Mouse (Mus musculus) kidney, postnatal 36 days (tissue): ENCODE data around the gene Dapp1.

Experiments
- DNase-seq, 2 experiments: peaks; one replicate each; pipeline ENCODE4 v3.0.0; 2021 to 2022; ENCODE audit warnings: mixed read lengths in 2 of 2

Gene Dapp1

GRCm38 (mm10) chr3:137981382-137981750 is at the start of gene Dapp1:
Gene Dapp1 (minus strand): TSS chr3:137981545.
- DNase-seq: peak; percentile 37 to 69

DNA sequence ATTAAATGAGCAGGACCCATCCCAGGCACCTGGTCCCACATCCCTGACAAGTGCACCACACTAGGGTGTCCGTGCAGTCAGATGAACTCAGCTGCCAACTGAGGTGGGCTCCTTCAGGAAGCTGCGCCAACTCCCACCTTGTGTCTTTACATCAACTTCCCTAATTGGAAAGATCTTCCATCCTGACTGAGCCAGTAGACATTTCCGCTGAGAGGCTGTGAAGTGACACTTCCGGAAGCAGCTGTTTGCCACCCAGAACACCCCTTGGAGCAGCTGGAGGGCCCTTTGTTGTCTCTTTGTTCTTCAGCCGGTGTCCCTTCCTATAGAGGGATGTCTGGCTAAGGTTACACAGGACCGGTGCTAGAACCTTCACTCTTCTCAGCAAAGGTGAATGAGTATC is 49.2 kb upstream of the Dapp1 start:
- no peak for DNase-seq

DNA sequence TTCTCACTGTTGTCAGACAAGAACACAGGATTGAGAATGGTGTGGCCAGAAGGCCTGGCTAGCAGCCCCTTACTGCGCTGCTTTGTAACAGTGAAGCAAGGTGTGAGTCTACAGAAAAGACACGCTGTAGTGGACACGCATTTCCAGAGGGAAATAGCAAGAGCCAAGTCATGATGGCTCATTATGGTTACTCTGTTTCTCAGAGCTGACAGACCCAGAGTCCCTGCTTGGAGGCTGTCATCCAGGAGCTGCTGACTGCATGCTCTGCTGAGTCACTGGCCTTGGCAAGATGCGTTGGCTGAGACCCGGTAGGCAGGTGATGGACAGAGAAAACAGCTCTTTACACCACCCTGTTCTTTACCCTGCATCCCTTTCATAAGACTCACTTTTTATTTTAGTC is 48.0 kb upstream of the Dapp1 start:
- peak; percentile 48 to 65 for DNase-seq

DNA sequence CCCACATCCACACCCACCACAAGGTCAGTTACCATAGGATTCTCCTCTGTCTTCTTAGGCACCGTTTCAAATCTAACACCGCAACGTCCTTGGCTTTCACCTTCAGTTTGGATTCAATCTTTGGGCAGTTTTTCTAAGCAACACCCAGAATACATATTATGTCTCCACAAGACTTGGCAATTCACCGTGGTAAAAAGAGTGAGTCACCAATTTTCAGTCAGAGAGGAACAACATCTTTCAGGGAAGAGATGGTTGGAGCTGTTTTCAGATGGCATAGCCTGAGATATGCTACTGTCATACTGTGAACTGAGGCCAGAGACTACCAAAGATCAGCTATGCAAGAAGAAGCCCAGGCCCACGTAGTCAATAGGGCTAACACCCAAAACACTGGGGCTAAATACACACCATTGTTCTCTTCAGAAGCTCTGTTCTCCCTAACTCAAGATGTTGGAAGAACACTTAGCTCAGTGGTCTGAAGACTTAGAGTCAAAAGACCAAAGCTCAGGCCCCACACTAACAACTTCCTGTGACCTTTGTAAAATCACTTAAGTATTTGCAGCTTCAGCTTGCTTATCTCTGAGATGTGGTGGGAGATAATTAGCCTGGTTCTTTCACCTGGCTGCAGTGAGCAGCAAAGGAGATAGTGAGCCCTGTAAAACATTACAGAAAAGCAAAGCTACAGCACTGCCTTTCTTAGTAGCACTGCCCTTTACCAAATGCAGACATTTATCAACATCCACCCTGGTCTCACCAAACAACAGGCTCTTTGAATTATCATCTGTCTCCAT is 46.4 kb upstream of the Dapp1 start:
- DNase-seq: no peak

- peak; percentile 2 to 9 for DNase-seq
These were observed 44.9 kb upstream of the Dapp1 start for GRCm38 (mm10) chr3:138026286-138026685.

DNA sequence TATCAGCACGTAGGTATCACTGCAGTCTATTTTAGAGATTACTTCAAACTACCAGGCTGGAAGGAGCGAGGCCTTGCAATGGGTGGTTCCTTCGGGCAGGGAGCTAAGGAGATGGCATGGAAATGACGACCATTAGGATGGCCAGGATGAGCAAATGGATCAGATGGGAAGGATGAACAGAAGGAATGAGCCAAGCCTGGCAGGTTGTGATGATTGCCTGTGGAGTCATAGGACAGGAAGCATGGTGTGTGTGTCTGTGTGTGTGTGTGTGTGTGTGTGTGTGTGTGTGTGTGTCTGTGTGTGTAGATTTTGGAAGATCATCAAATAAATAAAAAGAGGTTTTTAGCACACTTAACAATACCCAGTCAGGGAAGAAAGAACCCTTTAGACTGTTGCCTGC is 41.3 kb upstream of the Dapp1 start:
- DNase-seq: no peak

- DNase-seq: no peak
These were observed 40.7 kb upstream of the Dapp1 start for GRCm38 (mm10) chr3:138022003-138022402.

DNA sequence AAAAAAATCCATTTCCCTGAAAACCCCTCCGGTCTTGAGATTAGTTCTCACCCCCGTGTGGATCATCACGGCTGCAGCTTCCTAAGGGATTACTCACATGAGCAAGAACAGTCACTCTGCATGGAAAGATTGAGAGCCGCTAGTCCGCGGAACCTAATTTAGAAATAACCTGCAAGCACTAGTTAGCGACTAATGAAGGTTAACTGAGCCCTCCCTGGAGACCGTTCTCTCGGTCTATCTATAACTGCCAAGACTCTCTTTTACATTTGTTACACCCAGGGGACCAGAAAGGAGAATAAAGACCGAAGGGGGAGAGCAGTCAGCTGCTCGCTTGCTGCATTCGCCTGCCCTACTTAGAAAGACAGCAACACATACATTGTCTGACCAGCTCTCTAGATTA is 35.5 kb upstream of the Dapp1 start:
- DNase-seq: no peak

DNA sequence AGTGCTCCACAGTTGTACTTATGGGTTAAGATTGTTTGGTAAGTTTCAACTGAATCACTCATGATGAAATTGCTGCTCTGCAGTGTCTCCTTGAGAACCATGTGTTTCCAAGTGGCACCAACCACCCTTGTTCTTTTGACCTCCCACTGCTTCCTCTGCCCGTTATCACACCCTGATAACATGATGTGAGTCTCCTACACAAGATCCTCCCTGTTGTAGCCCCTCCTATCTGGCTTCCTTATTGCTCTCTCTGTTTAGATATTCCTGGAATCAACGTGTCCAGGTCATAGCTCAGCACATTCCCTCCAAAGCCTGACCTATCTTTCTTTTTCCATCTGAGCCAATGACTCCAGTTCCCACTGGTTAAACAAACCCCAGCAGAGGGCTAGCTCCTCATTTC is 33.4 kb upstream of the Dapp1 start:
- DNase-seq: no peak

- no peak for DNase-seq
These were observed 31.0 kb upstream of the Dapp1 start for GRCm38 (mm10) chr3:138012351-138012750.

GRCm38 (mm10) chr3:138008152-138008551 is 26.8 kb upstream of the Dapp1 start:
- no peak for DNase-seq

DNA sequence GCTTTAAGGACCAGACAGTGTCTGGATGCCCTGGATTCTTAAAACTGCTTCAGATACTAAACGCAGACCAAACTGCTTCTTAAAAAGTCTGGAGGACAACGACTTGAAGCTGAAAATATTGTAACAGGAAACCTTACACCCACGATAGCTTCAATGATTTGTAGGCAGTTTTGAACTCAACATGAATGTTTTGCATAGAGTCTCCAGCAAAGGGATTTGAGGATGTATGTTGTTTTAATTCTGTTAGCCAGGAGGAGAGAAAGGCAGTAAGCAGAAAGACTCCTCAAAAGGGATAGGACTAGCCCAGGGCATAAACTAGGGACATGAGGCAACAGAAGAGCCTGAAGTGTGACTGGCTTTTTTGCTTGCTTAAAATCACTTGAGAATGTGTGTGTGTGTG is 25.6 kb upstream of the Dapp1 start:
- DNase-seq: no peak

GRCm38 (mm10) chr3:138003264-138003663 is 21.9 kb upstream of the Dapp1 start:
- no peak for DNase-seq

DNA sequence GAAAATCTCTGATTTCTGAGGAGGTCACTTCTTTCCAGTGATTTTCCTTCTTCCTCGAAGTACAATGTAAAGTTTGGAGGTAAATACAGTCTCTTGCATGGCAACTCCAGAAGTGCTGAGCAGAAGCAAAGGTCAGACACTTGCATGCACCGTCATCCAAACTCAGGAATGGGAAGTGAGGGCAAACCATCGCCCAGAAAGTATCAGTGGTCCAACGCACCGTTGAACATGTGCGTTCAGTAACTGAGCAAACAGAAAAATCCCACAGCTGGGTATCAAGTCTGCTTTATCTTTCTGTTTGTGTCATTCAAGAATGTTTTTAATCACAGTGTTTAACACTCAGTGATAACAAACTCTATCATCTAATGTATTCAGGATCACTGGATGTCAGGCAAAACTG is 21.2 kb upstream of the Dapp1 start:
- no peak for DNase-seq

GRCm38 (mm10) chr3:138001865-138002264 is 20.5 kb upstream of the Dapp1 start:
- DNase-seq: no peak

DNA sequence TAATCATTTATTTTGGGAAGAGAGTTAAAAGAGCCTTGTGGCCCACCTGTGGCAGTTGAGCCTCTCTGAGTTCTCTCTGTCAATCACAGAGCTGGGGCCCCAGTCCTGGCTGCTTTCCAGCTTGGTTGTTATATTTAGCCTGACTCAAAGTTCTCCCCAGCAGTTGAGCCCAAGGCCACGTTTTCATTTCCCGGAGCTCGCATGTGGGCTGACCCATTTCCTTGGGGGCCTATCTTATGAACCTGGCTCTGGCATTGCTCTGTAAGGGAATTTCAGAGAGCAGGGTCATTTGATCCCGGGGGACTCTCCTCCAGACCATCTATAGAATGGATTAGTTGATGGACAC is 19.4 kb upstream of the Dapp1 start:
- DNase-seq: peak; percentile 23 to 62

DNA sequence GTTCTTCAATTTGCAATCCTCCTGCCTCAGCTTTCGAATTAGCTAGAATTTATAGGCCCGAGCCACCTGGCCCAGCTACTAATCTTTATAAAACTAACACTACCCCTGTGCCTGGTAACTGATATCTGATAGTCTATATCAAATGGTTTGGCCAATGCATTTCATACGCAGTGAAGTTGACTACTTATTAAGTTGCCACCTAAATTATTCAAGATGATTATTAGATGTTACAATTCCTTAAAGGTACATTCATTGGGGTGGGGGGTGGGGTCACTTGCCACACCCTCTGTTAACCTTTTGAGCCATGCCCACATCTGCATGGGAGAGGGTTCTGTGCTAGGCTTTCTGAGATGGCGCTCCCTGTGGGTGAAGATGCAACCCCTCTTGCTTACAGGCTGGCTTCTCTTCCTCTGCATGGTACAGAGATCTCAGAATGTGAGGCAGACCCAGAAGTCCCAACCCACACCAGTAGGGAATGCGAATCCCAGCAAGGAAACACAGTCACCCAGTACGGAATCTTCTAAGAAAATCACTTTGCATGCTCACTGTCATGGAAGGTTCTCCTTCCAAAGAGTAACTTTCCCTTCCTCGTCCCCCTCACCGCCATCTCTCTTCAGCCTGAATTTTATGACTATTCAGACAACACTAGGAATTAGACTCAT is 18.8 kb upstream of the Dapp1 start:
- DNase-seq: no peak

DNA sequence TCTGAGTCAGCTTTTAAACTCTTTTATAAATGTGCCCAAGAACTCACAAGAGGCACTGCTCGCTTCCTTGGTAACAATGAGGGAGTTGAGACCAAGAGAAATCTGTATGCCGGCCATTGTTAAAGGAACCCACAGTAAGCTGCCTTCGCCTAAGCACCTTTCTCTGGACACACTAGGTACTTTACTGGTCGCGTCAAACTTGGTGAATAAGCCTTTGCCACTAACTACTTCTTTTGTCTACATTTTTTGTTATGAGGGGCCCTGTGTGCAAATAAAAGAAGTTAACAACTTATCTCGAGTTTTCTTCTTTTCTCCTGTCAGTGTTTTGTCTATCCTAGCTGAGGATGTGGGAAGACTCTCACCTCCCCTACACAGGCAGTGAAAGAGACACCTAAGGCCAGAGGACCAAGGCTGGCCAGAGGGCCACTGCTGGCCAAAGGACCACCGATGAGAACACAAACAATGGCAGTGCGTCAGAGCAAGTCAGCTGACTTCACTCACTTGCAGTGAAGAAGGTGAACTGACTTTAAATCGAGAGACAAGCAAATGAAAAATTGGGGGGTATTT is 18.0 kb upstream of the Dapp1 start:
- DNase-seq: no peak

- peak; percentile 43 to 49 for DNase-seq
These were observed 17.3 kb upstream of the Dapp1 start for GRCm38 (mm10) chr3:137998491-137999223.

- no peak for DNase-seq
These were observed 14.1 kb upstream of the Dapp1 start for GRCm38 (mm10) chr3:137995486-137995885.

- no peak for DNase-seq
These were observed 12.9 kb upstream of the Dapp1 start for GRCm38 (mm10) chr3:137994196-137994595.

DNA sequence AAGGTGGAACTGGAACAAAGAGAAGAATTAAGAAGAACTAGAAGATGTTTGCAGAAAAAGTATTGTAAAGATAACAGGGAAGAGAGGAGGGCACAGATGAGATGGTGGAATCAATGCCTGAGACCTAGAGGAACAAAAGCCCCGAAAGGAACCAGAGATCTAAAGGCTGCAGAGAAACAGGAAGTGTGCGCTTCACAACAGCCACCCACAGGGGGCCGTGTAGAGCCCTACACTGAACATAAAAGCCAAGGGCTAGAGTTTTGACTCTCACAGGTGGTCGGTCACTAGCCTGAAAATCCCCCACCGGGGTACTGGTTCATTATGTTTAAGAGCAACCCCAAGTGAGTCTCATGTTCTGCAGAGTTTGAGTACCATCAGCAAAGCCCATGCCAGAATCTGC is 11.0 kb upstream of the Dapp1 start:
- DNase-seq: no peak

DNA sequence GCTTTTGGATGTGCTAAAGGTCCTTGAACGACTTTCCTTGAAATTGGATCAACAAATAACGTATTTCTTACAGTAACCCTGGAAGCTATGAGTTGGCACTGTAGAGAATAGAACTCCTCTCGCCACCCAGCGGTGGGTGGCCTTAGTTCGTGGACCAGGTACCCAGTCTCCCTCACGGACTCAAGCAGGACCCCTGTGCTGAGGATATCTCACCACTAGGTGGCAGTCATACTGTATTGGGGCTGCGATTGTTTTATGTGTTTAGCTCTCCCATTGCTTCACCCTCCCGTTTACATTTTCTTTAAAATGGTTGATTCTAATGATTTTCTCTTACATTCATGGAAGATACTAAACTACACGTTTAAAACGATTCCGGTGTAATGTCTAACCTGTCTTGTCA is 9.8 kb upstream of the Dapp1 start:
- DNase-seq: peak; percentile 87 to 92

GRCm38 (mm10) chr3:137989405-137989804 is 8.1 kb upstream of the Dapp1 start:
- DNase-seq: no peak
